Mouse (Mus musculus) cerebellum, postnatal 25 days (tissue): ENCODE measurements around the gene Zzz3.
A peak's percentile ranks its signal among the peaks of the same experiment; 100 is the strongest.

ENCODE experiments used
- DNase-seq, 2 experiments: peaks; one replicate each; pipeline ENCODE4 v3.0.0; 2021; ENCODE audit warnings: mixed read lengths in 2 of 2

Zzz3 gene

DNA sequence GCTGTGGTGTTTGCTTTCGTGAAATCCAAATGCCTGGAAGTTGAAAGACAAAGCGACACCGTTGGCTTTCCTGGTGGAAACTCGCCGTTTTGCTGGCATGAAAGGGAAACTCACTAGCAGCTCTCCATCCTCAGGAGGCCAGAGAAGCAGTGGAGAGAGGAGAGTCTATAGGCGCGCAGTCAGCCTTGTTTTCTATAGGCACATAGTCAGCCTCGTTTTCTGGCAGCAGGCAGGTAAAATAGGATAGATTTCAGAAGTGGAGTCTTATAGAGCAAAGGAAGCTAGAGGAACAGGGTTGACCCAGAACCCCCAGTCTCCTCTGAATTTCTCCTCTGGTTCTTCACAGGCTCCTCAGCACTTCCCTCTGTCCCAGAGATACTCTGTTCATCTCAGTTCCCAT is 72.8 kb downstream of the Zzz3 start:
- DNase-seq: no peak

DNA sequence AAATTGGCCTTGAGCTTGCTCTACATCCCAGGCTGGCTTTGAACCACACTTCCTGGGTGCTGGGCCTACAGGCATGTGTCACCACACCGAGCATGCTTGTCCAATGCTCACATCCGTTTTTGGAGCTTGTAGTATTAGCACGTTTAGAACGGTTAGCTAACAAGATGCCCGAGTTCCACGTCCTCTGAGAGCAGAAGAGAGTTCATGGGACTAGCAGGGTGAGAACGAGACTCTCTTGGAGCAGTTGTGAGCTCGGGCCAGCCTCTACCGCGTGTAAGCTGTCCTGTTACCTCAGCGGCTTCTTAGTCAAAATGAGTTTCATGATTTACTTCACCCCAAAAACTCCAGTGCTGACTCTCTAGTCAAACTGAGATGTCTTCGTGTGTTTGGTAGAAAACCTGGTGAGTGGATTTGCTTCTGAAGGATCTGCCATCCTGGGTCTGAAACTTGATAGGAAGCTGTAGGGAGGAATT is 73.3 kb downstream of the Zzz3 start:
- no peak for DNase-seq

DNA sequence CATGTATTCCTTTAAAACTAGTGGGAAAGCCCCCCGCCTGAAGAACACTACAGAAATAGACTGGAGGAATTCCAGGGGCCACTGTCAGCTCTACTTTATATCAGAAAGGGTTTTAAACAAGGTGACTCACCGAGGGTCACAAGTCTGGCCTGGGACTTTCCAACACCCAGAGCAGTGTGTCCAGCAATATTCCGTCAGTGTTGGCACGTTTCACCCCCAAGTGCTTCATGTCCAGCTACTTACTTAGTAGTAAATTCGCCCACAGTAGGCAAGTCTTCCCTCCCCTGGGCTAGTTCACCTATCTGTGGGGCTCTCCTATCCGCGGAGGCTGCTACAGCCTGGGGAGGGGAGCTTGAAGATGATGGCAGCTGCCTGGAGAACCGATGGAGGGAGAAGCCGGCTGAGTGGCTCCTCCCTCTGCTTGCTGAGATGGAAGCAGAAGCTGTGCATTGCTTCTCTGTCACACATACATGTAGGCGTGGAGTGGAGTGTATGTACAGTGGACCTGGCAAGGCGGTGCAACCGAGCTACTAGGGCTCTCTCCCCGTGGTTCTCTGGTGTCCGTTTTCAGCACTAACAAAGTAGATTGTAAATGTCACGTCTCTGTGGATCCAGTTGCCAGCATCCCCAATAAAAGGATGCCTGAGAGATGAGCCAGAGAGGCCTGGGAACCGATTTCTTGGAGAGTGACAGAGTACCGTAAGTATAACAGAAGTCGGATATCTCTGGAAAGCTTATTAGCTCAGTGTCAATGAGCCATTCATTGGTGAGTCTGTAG is 74.3 kb downstream of the Zzz3 start:
- DNase-seq: no peak

DNA sequence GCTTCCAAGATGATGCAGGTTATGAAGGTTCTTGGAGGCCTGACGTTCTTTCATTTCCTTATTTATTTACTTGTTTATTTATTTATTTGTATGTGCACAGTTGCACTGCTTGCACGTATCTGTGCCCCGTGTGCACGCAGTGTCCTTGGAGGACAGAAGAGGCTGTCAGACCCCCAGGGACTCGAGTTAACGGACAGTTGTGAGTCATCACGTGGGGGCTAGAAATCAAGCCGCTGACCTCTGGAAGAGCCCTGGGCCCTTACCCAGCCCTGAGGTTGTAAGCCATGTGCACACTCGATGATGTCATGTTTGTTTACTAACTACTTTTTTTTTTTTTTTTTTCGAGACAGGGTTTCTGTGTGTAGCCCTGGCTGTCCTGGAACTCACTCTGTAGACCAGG is 75.1 kb downstream of the Zzz3 start:
- DNase-seq: no peak

DNA sequence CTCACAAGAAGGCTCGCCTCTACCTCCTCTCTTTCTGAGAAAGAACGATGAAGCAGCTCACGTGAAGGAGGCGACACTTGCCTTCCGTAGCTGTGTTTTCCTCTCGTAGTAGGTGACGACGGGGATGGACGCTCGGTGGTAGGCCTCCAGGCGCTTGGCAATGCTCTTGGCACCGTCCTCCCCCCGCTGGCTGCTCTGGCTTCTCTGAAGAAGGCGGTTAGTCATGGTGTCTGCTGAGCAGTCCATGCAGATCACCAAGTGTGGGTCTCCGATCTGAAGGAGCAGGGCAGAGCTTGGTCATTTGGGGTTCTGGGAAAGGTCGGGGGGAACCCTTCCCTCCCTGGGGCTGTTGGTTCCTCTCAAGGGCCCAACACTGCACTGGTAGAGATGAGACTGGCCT is 77.4 kb downstream of the Zzz3 start:
- DNase-seq: peak; percentile 36 to 53

DNA sequence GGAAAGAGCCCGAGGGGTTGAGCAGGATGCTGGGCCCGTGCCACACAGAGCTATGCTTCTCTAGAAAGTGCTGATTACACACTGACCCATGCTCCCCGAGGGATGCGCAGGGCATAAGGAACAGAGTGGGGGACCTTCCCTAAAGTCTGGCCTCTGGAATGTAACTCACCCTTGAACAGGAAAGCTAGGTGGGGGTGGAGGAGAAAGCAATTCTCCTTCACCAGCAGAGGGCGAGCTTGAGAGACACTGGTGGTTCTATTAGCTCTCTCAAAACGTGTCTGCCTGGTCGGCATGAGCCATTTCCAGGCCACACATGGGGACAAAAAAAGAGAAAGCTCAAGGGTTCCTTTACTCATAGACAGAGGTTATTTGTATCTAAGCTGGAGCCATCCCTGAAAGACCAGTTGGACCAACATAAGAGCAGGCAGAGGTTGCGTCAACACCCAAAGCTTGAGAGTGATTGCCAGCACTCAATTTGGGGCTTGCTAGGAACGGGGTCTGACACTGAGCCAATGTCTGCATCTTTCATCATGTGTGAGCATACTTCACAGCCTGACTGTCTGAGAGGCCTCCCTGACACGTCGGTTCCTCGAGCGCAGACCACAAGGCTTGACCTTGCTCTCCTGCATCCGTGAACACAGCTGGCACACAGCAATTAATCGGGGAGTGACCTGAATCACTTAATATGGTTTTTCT is 79.5 kb downstream of the Zzz3 start:
- peak; percentile 37 to 68 for DNase-seq

DNA sequence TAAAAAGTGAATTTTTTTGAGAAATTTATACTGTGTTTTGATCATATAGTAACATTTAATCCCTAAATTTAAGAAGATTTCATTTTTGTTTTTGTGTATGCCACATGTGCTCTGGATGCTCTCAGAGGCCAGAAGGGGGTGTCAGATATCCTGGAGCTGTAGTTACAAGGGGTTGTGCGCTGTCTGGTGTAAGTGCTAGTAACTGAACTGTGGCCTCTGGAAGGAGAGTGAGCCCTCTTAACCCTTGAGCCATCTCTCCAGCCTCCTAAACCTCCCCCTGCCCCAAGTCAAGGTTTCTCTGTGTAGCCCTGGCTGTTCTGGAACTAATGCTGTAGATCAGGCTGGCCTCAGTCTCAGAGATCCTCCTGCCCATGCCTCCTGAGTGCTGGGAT is 80.0 kb downstream of the Zzz3 start:
- DNase-seq: no peak

DNA sequence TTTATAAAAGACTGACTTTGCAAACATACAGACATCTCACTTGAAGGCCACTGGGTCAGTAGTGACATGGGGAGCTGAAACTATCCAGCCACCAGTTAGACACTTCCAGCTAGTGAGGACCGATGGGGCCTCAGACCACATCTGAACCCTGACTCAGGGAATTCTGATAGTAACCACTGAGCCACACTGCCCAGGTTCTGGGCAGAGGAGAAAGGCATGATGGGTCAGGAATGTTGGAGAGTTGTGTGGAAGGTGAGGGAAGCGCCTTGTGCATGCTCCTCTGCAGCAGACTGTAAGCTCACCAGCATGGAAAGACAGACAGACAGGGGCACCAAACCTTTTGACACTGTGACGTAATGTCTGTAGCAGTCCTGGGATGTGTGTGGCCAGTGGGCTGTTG is 80.6 kb downstream of the Zzz3 start:
- no peak for DNase-seq

DNA sequence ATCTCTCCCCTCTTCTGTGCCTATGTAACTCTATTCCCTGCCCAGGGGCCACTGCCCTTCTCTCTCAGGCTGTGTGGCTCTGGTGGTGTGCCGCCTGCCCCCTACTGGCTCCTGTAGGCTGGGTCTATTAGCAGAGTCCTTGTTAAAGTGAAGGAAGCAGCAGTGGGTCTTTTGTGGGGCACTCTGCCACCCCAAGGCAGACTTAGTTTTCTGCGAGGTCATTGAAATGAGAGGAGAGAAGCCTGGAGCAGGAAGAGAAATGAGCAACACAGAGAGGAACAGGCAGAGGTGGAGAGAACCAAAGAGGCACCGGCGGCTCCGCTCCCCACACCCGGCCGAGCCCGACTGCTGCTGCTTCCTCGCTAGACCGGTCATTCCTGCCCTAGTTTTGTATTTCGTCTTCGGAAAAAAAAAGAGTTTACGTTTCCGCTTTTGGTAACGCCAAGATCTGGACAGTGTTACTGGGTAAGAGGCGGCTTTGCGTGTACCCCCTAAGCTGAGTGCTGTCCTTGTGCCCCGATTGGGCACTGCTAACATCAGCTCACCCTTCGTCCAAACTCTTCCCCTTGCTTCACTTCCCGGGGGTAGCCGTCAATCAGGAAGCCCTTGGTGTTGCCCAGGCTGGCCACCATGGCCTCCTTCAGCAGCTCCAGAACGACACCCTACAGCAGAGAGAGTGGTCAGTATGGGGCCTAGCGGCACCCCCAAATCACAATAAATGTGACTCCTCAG is 82.7 kb downstream of the Zzz3 start:
- DNase-seq: peak; percentile 51 to 64

DNA sequence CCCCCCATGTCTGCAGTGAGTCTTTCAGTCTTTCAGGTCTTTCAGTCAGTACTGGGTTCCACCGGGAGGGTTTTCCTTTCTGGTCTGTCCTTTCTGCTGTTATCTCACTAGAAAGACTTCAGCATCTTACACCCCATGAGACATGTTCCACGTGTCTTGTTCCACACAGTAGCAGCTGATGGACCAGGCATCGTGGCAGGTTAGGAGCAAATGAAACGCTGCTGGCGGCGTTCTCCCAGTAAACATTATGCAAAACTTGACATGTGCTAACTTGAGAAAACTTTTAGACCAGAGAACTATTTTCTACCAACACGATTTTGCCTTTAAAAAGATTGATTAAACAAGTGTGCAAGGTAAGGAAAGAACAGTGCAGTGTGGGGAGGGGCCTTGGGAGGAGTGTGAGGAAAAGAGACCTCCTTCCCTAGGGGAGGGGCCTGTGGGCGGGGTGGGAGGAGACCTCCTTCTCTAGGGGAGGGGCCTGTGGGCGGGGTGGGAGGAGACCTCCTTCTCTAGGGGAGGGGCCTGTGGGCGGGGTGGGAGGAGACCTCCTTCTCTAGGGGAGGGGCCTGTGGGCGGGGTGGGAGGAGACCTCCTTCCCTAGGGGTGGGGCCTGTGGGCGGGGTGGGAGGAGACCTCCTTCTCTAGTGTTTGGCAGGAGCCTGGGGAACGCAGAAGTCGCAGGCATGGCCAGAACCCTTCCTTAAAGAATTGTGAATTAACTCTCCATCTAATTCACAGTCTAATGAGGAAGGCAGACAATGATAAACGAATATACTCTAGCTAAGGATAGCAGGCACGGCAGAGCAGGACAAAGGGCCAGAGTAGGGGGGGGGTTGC is 83.5 kb downstream of the Zzz3 start:
- no peak for DNase-seq

DNA sequence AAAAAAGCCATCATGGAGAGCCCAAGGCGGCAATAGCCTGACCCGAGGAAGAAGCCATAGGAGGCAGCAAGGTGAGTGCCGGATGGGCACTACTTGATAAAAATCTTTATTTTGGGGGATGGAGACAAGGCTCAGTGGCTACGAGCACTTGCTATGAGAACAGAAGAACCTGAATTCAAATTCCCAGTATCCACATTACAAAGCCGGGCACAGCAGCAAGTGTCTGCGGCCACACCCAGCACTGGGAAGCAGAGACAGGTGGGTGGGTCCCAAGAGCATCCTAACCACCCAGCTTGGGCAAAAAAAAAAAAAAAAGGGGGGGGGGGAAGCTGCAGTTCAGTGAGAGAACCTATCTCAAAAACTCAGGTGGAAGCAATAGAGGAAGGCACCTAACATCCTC is 85.1 kb downstream of the Zzz3 start:
- no peak for DNase-seq

DNA sequence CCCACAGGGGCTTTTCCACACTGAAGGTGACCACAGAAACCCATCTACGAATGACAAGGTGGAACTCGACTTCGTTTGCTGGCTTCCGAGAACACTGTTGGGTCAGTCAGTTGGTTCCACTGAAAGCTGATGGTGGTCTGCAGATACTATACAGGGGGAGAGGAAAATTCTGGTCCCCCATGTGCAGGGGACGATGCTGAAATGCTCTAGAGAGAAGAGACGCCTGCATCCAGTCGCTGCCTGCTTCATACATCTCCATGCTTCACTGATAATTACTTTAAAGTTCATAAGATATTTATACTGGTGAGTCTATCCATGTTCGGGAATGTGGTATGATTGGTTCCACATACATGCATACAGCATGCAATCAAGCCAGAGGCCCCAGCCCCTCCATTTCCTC is 86.9 kb downstream of the Zzz3 start:
- no peak for DNase-seq

DNA sequence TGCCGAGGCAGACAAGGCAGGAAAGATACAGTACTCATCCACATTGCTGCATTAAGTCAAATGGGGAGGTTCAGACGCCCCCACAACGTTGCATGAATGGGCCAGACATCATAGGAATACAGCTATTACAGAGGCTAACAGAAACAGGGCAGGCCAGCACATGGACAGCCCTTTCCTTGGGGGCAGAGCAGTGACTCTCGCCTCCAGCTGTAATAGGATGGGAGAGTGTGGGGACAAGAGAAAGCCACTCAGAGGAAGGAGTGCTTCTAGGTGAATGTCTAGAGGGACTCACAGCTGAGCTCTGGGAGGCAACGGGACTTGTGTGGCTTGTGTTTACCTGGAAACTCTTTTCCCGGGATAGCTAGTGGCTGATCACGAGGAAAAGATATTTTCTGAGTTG is 88.5 kb downstream of the Zzz3 start:
- DNase-seq: no peak

DNA sequence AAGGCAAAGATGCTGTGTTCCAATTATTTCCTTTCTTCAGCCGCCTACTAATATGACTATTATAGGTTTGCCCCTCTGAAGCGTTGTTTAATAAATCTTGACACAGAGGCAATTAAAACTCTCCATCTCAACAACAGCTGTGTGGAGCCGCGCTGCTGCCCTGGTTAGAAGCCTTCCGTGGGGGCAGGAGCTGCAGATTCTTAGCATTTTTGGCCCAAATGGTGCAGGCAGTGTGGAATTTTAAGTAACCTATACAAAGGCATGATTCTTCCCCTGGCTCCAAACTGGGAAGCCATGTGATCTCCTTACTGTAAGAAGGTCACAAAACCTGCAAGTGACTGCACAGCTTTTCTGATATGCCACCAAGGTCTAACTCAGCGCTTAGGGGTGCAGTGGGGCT is 88.9 kb downstream of the Zzz3 start:
- DNase-seq: no peak

DNA sequence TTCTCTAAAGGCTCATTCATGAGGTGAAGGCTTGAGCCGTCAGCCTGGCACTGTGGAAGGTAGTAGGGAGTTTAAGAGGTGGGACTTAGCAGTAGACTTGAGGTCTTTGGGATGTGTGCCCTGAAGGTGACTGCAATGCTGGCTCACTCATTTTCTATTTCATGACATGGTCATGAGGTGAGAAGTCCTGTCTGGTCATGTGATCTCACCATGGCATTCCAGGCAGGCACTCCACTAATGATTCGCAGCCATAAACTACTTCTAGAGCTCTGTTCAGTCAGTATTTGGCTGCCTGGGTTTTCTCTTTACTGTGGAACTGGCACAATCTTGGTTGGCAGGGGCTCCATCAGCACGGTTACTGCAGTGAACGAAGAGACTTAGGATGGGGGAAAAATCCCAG is 93.7 kb downstream of the Zzz3 start:
- DNase-seq: no peak

DNA sequence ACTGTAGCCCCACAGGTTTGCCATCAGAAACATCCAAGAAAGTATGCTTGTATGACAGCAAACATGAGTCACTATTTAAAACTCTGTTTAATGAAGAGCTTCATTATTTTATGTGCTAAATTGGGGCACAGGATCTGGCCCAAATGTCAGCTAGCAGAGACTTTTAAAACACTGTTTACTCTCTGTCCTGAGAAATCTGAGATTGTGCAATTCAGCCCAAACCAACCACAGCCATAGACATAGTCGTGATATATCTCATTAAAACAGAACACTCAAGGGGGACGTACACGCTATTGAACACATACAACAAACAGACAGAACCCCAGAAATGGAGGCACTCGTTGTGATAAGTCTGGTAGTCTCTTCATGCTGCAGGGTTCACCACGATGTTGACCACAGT is 95.2 kb downstream of the Zzz3 start:
- no peak for DNase-seq

DNA sequence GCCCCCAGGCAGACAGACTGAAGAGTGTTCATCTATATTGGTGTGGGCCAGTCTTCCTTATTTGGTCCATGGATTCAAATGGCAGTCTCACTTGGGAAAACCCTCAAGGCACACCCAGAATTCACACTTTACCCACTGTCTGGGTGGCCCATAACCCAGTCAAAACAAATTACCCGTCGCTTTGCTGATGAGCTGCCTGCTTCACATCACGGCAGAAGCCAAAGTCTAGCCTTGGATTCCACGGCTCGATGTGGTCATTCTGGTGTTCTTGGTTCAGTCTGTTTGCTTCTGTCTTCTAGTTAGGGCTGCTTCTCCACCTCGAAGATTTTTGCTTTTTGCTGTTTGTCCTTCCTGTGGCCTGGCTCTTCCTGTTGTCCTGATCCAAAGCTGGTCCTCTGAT is 97.0 kb downstream of the Zzz3 start:
- DNase-seq: no peak

DNA sequence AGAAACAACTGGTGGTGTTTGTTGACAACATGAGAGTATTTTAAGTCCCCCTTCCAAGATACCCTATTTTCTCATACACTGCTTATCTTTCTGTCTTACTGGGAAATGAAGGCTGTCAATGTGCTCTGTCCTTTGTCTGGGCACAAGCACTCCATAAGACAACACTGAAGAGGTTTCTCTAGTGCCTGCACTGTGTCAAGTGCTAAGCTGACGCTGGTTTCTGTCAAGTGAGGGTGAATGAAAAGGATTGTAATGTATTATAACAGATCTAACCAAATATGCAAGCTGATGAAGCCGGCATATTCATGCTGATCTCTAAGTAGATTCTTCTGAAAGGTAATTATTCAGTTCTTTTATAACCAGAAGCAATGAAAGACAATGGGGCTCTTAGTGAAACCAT is 98.5 kb downstream of the Zzz3 start:
- DNase-seq: no peak

DNA sequence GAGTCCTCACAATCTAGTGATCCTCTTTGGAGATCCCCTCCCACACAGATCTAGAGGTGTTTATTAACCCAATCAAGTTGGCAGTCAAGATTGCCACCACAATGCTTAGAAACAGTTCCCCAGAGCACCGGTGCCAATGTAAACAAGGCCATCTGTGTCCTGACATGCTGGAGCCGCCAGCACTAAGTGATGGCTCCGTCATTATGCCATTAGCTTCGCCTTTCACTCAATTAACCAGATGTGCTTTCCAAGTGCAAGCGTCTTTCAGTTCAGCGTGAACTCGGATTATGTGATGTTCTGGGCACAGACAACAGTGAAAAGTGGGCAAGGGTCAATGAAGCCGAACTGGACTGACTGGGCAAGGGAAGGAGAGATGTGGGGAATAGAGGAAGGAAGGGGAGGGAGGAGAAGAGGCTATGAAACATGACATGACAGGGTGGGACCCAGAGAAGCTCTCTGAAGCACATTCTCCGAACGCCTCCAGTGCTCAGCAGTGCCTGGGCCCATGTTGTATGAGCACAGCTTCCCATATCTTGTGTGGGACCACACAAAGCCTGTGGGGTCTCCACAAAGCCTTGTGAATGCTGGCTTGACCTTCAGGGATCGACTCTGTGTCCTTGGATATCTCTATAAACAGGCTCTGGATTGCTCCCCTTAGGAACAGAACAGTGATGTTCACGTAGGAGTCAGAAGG is 99.5 kb downstream of the Zzz3 start:
- no peak for DNase-seq

DNA sequence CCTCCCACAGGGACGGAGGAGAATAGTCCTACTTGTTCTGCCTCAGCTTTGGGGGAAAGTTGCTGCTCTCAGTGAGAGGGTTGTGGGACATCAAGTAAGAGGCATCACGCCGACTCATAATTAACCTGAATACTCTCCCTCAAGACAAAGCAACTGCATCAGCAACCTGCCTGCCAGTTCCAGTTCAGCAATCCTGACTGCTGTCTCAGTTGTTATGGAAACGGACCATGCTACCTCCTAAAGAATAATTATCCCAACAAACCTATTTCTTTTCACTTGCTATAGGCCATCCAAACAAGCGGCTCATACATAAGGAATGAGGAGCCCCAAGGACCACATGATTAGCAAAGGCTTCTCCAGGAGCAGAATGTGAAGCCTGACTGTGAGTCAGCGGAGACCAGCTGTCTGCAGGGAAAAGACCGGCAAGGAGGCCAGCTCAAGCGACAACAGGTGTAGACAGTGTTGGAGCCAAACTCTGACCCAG is 100.2 kb downstream of the Zzz3 start:
- no peak for DNase-seq

DNA sequence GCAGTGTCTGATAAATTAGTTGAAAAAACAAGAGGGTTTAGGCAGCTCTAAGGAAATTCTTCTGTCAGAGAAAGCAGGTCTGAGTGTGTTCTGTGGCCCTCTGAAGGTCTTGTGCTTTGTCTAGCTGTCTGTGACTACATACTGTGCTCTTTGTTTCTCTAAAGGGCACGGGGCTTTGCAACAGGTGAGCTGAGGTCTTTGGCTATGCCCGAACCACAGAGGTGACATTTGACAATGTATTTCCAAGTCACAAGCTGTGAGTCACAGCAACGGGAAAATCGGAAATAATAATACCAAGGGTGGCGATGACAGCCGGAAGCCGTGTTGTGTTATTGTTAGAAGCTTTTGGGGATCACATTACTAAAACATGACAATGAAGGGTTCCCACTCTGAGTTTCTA is 101.8 kb downstream of the Zzz3 start:
- no peak for DNase-seq

DNA sequence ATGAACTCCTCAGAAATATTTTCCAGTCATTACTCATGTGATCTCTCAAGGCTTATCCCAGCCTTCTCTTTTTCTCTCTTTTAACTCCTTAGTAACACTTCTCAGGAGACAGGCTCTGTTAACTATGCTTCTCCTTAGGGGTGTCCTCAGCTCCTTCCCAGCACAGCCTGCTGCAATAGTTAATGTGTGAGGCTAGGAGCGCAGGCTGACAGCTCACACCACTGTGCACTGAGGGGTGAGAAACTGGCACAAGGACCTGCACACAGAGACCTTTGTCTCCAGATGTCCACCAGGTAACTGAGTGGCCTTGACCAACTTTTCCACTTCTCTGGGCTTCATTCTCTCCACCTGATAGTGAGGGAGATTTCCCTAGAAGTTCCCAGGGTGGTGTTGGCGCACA is 102.6 kb downstream of the Zzz3 start:
- DNase-seq: no peak
